Mouse (Mus musculus): ENCODE measurements at regions not wholly inside any gene's neighbourhood (a gene's known extent, or its start where the extent isn't known, plus 50 kb on each side); places are given as distances from the start of the nearest gene placed in this dataset.

DNA sequence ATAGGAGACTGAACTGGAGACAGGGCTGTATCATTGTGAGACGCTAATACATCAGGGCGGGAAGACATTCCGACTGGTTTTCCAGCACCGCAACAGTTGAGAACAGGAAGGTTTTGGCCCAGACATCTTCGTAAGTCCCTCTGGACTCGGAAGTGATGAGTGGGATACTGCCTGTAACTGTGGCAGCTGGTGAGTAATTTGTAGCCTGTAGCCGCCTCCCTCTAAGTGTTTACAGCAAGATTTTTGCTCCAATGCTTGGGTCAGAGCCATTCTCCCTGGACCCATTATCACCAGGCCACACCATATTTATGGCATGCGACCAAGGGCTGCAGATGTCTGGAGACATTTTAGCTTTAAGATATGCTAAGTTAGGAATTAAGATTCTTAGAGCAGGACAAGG lies 351.5 kb downstream of the Etnk1 start:
- TF ChIP-seq CTCF (IDR thresholded peaks at IDR 0.05; ENCODE audit: low read depth) (no peak), EP300 (IDR thresholded peaks at IDR 0.05; ENCODE audit: low read depth) (no peak)

All from liver, postnatal 0 days (tissue).